Mouse (Mus musculus): Measurements from ENCODE around the gene 4930452B06Rik. TPM values are rescaled to one million over a fixed set of nuclear protein-coding genes. Genes with fewer than 3 reads are reported as not detected.

The 4930452B06Rik gene
- polyA plus RNA-seq, 1 experiment from 2014 or later, result 2.4 TPM

DNA sequence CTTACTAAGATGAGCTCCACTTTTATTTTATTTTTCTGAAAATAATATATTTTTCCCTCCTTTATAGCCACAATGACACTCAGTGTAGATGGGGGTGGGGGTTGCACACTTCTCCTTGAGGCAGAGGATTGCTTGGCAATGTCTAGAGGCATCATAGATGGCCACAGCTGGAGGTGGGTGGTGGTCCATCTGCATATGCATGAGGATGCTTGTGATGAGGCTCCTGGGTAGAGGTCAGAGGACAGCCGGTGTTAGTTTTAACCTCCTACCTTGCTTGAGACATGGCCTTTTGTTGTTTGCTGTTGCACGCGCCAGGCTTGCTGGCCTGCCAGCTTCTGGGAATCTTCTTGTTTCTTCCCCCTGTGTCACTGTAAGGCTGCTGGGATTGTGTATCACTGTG, 262.7 kb downstream of the 4930452B06Rik start:
- H3K4me3 ChIP-seq (replicated peaks), result no peak overlapping the region
- WGBS (ENCODE audit: insufficient replicate concordance), result 79% methylated on average over 3 of the region's 3 CpGs
- H3K9ac ChIP-seq, result no peak overlapping the region
- no peaks in the 10 kb centered on the region for H3K4me1 ChIP-seq (replicated peaks)
- H3K9me3 ChIP-seq (replicated peaks), result no peaks in the 10 kb centered on the region
- no peak overlapping the region for H3K27ac ChIP-seq (replicated peaks)
- no peaks in the 10 kb centered on the region for H3K36me3 ChIP-seq (replicated peaks)
- H3K4me2 ChIP-seq, result no peak overlapping the region
- ATAC-seq (ENCODE audit: insufficient read depth), result no peak
- no peaks in the 10 kb centered on the region for H3K27me3 ChIP-seq

DNA sequence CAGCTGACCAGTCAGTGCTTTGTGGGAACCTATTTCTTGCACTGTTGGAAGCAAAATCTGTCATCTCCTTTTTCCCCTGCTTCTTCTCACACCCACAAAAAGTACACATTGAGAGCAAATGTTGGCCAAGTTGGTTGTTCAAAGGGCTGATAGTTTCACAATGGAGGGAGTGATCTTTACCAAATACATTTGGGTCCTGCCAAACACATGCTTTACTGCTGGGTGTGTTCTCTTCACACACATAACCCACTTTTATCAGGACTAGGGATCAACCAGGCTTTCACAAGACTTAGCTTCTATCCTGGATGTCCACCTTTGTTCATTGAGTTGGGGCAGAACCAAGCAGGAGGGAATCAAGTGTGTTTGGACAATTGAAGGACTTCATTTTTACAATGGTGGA, 267.5 kb downstream of the 4930452B06Rik start:
- ATAC-seq (ENCODE audit: insufficient read depth), result no peak
- no peaks in the 10 kb centered on the region for H3K27me3 ChIP-seq

GRCm38 (mm10) chr14:8395690-8396287, 270.3 kb downstream of the 4930452B06Rik start:
- Histone ChIP-seq H3K4me3 (replicated peaks) (no peak overlapping the region), H3K27me3 (no peaks in the 10 kb centered on the region), H3K36me3 (replicated peaks) (no peaks in the 10 kb centered on the region), H3K27ac (replicated peaks) (no peak overlapping the region), H3K9ac (no peak overlapping the region), H3K4me1 (replicated peaks) (no peaks in the 10 kb centered on the region), H3K4me2 (no peak overlapping the region), H3K9me3 (replicated peaks) (no peaks in the 10 kb centered on the region)
- ATAC-seq (ENCODE audit: insufficient read depth), result no peak
- WGBS (ENCODE audit: insufficient replicate concordance), result 53% methylated on average over 7 of the region's 7 CpGs

More for the DNA sequence above, 267.5 kb downstream of the 4930452B06Rik start:
- H3K4me3 ChIP-seq (replicated peaks), result no peak overlapping the region
- H3K4me1 ChIP-seq (replicated peaks), result no peaks in the 10 kb centered on the region
- H3K27ac ChIP-seq (replicated peaks), result no peak overlapping the region
- H3K9me3 ChIP-seq (replicated peaks), result no peaks in the 10 kb centered on the region
- H3K4me2 ChIP-seq, result no peak overlapping the region
- no peak overlapping the region for H3K9ac ChIP-seq
- H3K36me3 ChIP-seq (replicated peaks), result no peaks in the 10 kb centered on the region

- H3K4me3 ChIP-seq (replicated peaks), result no peak overlapping the region
- H3K9ac ChIP-seq, result no peak overlapping the region
- H3K9me3 ChIP-seq (replicated peaks), result no peaks in the 10 kb centered on the region
- no peaks in the 10 kb centered on the region for H3K27me3 ChIP-seq
- no peaks in the 10 kb centered on the region for H3K36me3 ChIP-seq (replicated peaks)
- no peaks in the 10 kb centered on the region for H3K4me1 ChIP-seq (replicated peaks)
- WGBS (ENCODE audit: insufficient replicate concordance), result 33% methylated on average over 6 of the region's 6 CpGs
- no peak overlapping the region for H3K4me2 ChIP-seq
- no peak for ATAC-seq (ENCODE audit: insufficient read depth)
- no peak overlapping the region for H3K27ac ChIP-seq (replicated peaks)
Measured at GRCm38 (mm10) chr14:8392181-8392825, 273.7 kb downstream of the 4930452B06Rik start.
